Mouse (Mus musculus): ENCODE data around the gene Zfp385b.

Zfp385b gene

DNA sequence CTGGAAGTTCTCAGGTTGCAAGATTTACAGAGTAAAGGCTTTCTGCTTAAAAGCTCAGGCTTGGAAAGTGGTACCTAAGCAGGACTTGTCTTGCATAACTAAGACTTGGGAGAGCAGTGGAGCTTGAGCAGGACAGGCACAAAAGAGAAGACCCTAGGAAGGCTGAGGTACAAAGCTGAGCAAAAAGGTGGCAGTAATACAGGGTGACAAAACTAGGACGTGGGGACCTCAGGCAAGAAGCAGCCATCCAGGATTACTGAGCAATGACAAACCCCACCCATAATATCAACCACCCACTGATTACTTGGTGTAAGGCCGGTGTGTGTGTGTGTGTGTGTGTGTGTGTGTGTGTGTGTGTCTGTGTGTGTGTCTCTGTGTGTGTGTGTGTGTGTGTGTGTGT is 114.0 kb downstream of the Zfp385b start:
- DNase-seq (ENCODE audit: low read depth, low spot score): no peak

DNA sequence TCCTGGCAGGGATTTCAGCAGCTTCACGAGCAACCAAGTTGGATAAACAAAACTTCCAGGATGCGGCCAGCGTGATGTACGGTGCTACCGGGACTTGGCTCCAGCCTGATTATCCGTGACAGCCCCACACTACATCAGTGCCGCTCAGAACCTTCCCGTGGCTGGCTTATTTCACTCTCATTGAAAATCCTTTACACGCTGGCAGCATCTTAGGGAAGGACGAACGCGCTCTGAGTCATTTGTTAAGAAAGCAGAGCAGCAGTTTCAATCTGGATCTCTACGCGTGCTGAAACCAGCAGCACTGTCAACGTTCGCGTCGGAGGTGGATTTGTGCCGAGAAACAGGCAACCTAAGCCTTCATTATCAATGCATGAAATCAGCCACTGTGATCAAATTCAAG is 116.4 kb downstream of the Zfp385b start:
- DNase-seq (ENCODE audit: low read depth, low spot score): no peak

DNA sequence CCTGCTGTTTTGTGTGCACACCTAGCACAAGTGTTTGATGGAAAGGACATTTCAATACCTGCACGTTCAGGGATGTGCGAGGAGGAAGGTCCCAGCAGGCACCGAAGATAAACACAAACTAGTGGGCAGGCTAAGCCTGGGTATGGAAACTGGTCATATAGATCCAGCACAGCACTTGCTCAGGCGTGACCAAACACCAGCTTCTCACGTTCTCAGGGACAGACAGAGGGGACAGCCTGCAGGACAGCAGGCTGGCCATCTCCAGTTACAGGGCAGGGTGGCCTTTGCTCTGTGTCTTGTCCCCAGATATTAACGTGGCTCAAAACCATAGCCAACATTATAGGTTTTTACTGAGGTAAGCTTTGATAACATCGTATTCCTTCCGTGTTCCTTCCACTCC is 128.3 kb downstream of the Zfp385b start:
- DNase-seq (ENCODE audit: low read depth, low spot score): no peak

DNA sequence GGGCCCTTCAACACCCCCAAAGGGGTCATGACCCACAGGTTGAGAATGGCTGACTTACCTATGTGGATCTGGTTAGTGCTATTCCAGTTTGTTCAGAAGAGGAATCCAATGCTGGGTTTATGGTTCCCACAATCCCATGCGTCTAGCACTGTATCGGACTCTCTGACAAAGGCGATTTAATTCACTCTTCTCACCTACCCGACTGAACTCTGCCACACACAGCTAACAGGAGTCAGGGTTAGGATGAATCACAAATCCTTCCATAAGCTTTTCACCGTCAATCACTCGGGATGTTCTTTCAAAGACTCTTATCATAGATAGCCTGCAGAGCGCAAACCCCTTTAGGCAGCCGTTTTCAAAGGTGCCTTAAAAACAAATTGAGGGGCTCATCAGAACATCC is 129.1 kb downstream of the Zfp385b start:
- no peak for DNase-seq (ENCODE audit: low read depth, low spot score)

DNA sequence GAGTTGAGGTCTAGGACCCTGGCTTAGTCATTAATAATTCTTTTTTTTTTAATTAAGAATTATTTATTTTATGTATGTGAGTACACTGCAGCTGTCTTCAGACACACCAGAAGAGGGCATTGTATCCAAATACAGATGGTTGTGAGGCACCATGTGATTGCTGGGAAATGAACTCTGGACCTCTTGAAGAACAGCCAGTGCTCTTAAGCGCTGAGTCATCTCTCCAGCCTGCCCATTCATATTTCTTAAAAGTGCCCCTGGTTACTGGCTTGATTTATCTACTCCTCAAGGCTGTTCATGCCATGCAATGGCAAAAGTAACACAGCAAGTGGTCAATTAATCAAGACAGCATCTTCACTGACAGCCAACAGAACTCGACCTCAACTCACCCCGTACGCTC is 130.8 kb downstream of the Zfp385b start:
- no peak for DNase-seq (ENCODE audit: low read depth, low spot score)

DNA sequence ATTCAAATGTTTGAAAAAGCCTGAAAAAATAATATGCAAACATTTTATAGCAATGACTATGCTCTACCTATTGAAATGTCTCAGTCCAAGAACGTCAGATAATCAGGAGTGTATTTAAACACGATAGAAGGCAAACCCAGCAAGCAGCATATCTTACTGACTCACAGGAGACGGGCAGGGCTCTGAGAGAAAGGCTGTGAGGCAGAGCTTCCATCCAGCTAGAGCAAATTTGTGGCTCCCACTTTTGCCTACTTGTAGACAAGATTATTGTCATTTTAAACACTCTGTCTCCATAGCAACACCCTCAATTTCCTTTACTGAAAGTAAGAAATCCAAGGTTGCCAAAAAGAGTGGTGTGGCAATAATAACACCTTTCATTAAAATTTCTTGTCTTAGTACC is 135.4 kb downstream of the Zfp385b start:
- DNase-seq (ENCODE audit: low read depth, low spot score): no peak

DNA sequence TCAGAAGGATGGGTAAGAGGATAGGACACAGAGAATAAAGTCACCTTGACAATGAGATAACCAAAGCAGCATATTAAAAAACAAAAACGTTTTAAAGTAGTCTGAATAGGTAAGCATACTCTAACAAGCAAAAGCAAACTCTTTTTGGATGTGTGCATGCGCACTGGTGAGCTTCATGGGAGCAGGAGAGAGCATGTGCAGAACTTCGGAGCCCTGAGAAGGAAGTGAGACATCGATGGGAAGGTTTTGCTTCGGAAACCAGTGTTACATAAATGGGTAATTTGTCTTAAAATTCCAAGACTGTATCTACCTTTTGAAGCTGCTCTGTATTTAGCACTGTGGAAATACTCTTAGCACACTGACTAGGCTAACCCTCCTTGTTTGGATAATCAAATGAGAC is 137.2 kb downstream of the Zfp385b start:
- no peak for DNase-seq (ENCODE audit: low read depth, low spot score)

DNA sequence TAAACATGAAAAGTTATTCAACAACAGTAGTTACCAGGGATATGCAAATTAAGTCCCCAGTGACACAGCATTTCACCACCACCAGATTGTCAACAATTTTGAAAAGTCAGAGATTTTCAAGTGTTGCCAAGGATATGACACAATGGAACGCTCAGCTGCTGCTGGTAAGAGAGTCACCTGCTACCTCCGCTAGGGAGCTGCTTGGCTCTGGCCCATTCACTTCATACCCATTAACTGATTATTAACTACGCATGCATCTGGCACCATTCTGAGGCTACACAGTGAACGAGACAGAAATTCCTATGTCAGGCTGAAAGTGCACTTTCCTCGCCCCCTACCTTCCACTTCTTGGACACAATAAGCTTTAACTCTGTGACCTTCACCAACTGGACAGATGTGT is 137.7 kb downstream of the Zfp385b start:
- DNase-seq (ENCODE audit: low read depth, low spot score): no peak

DNA sequence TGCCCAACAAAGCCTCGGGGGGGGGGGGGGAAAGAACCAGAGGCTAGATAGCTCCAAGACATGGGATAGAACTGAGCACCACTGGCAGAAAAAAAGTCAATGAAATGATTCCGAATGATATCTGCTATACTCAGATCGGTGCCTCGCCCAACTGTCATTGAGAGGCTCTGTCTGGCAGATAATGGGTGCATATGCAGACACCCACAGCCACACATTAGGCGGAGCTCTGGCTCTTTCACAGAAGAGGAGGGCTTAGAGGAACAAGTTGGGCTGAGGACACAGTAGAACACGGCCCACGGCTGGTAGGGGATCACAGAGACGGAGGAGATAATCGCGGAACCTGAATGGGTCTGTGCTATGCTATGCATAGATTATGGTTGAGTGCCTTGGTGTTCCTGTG is 145.7 kb downstream of the Zfp385b start:
- DNase-seq (ENCODE audit: low read depth, low spot score): no peak

DNA sequence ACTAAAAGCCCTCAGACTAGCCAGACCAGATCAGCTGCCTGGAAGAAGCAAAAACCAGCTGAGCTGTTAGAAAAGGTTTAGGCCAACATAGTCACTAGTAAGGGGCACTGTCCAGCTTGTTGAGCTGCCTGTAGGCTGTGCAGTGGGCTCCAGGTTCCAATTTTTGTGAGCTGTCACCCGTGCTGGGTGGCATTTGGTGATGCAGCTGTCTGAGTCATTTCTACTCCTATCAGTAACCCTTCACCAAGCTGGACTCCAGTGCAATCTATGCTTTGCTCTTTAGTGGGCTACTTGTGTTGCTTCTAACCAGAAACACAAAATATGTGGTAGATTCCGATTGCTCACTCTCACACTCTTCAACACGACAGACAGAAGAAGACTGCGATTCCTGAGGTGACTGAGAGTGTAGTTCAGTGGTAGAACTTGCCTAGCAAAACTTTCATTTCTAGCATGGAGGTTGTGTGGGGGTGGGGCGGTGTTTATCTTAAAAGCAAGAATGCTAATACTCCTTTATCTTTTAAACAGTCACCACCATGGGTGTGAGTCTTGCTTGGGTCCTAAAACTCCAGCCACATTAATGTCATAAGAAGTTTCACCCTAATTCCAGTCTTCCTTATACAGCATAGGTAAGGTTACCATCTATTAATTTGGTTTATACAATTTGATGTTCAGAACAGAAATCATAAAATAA is 147.1 kb downstream of the Zfp385b start:
- no peak for DNase-seq (ENCODE audit: low read depth, low spot score)

DNA sequence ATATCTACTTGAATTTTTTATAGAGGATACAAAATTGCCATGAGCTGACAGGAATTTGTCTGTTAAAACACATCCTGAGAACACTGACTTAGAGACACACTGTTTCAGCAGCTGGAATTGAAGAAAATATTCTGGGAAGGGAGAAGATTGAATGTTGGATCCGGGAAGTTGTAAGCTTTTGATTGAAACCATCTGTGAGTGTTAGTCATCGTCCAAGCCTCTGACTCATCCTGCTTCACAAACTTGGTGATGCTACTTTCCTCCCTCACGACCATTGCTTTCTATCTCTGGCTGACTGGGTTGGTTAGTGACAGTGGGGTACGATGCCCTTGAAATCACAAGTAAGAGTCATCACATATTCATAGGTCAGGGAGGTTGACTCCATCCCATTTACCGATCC is 157.3 kb downstream of the Zfp385b start:
- no peak for DNase-seq (ENCODE audit: low read depth, low spot score)

DNA sequence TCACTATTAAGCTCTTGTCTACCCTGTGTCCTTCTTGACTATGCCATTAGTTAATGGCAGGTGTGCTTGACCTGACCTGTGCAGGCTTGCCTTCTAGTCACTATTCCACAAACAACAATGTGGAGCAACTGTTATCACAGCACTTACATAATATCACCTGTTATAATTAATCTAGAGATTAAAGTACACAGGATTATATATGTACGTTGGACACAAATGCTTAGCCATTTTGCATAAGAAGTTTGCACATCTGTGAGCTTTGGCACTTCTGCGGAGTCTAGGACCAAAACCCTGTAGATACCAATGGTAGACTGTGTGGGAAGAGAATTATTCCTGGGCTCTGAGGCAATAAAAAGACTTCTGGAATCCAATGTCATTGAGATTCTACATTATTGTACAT is 165.8 kb downstream of the Zfp385b start:
- no peak for DNase-seq (ENCODE audit: low read depth, low spot score)

DNA sequence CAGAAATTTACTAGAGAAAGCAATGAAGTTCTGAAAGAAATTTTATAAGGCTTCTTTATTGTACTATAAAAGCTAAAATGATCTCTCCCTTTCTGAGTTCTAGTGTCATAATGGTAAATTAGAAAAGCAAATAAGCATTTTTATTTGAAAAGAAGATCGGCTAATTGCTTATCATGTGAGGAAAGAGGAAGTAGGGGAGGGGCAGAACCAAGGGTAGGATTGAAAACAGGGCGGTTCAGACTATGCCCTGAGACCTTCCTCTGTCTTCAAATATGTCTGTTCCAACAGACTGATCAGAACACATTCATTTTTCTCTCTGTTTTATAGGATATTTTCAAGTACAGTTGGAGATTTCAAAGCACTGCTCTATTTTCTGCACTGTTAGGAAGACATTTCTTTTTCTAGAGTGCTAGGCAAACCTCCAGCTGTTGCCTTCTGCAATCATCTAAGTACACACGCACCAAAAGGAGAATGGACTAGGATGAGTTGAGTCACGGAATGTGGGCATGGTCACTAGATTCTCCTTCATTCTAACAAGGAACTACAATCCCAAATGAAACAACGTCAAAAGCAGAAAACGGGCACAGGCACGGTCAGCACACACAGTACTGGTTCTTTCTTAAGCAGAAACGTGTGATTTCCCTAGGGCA is 177.8 kb downstream of the Zfp385b start:
- no peak for DNase-seq (ENCODE audit: low read depth, low spot score)

DNA sequence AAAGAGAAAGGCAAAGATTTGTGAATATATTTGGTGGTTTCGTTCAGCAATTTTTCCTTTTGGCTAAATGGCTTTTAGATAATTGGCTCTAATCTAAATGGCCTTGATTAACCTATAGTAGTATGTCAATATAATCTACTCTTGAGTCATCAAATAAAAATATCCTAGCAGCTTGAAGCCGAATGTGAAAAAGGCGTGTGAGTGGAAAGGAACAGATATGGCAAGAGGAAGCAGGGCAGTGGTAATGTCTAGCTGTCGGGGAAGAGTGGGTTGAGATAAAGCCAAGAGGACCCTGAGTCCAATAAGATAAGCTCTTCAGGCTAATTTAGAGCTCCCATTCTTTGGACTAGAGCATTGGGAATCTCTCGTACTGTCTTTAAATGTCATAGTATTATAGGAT is 179.4 kb downstream of the Zfp385b start:
- no peak for DNase-seq (ENCODE audit: low read depth, low spot score)

DNA sequence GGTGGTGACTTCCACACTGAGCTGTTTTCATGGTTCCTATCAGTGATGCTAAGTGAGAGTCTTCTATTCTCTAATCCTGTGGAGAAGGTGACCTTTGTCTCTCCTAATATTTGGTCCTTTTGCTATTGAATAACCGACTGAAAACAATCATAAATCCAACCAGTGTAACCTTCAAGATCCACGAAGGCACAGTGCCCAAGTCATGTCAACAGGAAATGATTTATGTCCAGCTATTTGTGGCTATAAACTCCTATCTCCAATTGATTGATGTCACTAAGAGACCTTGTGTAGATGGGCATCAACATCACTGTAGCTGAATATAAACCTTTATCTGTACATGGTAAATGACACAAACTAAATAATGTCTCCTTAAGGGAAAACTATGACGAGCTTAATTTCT is 187.8 kb downstream of the Zfp385b start:
- DNase-seq (ENCODE audit: low read depth, low spot score): no peak

DNA sequence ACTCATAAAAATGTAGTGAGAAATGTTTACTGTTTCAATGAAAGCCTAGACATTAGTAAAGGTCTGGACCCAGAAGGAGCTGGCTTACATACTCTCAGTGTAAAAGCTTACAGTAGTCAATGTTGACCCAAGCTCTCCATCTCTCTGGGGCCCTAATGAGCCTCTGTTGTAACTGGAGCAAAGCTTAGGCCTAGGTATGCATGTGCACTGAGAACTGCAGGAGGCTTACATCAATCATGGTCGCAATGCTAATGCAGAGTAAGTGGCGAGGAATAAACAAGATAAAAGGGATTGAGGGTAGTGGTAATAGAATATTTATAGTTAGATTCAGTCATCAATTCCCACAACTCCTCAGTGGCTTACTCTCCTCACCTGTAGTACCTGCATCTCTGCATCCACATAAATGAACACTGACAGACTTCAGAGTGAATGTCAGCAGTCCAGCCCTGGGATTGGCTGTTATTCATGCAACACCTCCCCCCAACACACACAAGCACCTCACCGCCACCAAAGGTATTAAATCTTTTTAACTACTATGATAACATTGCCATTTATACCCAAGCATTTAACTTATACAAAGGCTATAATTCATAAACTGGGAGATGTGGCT is 191.7 kb downstream of the Zfp385b start:
- no peak for DNase-seq (ENCODE audit: low read depth, low spot score)

DNA sequence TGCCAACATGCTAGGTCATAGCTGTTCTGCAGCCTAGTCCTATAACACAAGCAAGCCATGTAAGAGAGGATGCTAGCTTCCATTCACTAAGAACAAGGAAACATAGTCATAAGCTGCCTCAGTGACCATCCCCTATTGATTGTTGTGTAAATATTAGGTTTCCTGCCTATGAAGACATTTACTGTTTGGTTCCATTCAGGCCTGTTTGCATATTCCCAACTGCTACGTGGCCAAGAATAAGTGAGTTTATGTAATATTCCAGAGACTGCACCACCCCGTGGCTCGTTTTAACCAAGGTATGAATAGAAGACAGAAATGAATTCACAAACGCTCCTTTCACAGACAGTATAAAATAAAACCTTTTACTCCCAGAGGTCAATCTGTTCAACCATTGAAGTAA is 200.8 kb downstream of the Zfp385b start:
- no peak for DNase-seq (ENCODE audit: low read depth, low spot score)

DNA sequence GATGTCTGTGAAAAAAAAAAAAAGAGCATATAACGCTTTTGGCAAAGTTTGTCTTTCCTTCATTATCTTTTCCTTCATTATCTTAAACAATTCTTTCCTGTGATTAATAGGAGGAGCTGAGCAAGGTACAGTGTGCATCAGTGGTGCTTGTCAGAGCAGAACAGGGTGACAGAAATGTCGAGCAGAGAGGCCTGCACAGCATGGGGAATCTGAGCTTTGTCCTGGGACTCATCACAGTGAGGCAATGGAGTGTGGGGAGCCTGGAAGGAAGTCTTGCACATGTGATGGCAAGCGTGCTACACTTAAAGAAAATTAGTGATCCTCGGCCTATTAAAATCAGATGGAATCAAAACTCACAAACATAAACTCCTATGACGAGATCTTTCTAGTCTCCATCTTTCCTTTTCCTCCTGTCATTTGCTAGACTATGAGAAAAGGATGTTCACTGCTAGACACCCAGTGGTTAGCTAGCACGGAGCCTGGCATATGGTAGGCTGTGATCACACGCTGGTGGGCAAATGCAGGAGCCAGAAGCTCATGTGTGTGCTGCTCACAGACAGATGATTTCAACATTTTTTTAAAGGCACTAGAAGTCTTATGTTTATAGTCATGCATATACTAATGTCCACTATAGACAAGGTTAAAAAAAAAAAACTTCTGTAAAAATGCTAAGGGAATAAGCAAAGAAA is 209.0 kb downstream of the Zfp385b start:
- DNase-seq (ENCODE audit: low read depth, low spot score): no peak

DNA sequence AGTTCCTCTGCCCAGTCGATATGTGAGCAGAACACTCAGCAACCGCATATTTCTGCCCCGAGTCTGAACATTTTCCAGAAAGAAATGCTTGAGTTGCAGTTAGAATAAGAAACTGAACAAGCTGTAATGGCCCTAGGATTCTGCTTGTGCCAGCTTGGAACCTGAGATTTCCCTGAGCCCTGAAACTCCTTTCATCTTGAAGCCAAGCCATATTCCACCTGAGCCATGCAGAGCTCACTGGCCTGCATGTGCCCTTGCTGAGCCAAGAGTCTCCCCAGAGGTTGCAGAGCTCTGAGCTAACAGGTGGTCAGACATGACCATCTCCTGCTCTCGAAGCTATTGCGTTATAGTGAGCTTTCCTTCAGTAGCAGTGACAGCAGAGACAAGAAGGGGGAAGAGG is 210.0 kb downstream of the Zfp385b start:
- no peak for DNase-seq (ENCODE audit: low read depth, low spot score)

DNA sequence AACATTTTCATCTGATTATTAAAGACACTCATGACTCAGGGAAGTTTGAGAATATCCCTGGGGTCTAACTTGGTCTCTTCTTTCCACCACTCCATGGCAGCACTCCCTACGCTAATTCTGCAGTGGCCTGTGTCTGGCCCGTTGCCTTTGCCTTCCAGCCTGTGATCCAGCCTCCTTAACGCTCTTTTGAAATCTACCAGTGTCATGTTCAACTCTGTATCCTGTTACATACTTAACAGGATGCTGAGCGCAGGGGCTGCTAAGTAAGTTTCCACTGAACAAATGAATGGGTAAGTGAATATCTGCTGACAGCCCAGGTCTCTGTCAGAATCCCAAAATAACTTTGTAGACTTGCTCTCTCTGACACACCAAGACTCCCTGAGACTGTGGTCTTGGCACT is 210.8 kb downstream of the Zfp385b start:
- no peak for DNase-seq (ENCODE audit: low read depth, low spot score)

DNA sequence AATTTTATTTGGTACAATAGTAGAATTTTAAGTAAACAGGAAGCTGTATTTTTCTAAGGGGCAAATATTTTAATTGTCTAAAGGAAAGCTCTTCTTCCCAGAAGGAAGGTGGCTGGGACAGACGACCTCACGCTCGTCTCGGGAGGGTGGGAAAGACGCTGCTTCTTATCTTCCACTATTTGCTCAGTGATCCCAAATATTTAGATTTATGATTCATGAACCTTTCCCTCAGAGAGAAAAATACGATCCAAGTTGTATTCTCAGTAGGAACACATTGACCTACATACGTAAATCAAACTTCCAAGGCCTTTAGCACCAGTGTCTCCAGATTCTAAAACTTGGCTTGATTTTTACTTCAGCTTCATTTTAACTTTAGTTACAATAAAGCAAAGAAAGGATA is 226.0 kb downstream of the Zfp385b start:
- DNase-seq (ENCODE audit: low read depth, low spot score): no peak

DNA sequence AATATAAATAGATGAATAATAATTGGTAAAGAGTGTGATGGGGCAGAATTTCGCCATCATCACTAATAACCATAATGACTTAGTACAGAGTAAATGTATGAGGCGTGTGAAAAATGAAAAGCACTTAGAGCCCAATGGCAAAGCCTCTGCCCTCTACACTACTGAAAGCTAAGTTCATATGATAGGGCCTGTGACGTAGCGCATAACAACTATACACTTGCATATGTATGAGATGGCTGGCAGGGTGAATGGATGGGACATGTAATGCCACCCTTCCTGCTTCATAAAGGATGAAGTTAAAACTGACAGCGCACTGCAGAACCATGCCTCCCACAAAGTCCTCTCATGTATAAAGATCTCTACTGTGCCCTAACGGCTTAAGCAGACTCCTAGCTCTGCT is 226.9 kb downstream of the Zfp385b start:
- no peak for DNase-seq (ENCODE audit: low read depth, low spot score)
